Mouse (Mus musculus) gastrocnemius, postnatal 25 days (tissue): ENCODE measurements at regions not wholly inside any gene's neighbourhood (a gene's known extent, or its start where the extent isn't known, plus 50 kb on each side); places are given as distances from the start of the nearest gene placed in this dataset.

ENCODE experiments used
- DNase-seq: peaks from one replicate; pipeline ENCODE4 v3.0.0; 2022

DNA sequence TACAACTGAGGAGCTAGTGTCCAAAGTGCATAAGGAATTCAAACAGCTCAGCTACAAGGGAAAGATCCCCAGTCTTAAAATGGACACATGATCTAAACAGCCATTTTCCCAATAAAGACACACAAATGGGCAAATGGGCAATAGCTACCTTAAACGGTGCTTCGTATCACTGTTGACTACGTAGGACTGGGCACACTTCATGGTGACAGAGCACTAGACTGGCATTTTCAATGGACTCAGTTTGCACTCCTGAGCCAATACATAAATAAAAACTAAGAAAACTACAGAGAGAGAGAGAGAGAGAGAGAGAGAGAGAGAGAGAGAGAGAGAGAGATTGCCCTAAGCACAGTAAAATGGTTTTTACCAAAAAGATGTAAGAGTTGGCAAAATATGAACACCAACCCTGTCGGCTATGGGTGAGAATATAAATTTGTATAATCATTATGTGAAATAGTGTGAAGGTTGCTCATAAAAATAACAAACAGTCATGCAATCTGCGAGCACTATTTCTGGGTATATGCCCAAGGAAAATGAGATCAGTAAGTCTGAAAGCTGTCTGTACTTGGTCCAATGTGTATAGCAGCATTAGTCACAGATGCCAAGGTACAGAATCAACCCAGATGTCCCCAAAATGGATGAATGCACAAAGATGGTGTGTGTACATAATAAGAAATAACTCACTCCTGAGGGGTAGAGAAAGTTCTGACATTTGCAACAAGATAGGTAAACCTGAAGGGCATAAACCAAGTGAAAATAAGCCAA is 312.9 kb upstream of the Clec14a start:
- DNase-seq = no peak

GRCm38 (mm10) chr12:58569056-58569455 is 300.0 kb upstream of the Clec14a start:
- no peak for DNase-seq

- DNase-seq = no peak
Observed at GRCm38 (mm10) chr12:58560840-58561239, 291.8 kb upstream of the Clec14a start.

- DNase-seq = no peak
Observed at GRCm38 (mm10) chr12:58559833-58560232, 290.7 kb upstream of the Clec14a start.

GRCm38 (mm10) chr12:58557261-58557660 is 288.2 kb upstream of the Clec14a start:
- no peak for DNase-seq

DNA sequence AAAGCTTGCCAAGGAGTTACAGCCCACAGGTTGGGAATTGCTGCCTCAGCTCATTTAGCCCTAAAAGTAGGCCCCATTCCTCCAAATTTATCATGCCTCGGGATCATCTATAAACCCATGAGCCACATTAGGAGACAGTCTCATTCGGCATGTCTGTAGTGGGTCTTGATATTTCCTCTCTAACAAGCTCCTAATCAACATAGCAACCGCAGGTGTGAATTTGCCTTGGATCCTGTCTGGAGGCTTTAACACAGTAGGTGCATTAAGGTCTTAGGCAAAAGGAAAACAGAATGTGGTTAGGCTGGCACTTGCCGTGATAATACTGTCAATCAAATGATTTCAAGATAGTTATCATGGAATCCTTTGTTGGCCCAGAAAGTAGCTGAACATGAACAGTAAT is 287.7 kb upstream of the Clec14a start:
- no peak for DNase-seq

DNA sequence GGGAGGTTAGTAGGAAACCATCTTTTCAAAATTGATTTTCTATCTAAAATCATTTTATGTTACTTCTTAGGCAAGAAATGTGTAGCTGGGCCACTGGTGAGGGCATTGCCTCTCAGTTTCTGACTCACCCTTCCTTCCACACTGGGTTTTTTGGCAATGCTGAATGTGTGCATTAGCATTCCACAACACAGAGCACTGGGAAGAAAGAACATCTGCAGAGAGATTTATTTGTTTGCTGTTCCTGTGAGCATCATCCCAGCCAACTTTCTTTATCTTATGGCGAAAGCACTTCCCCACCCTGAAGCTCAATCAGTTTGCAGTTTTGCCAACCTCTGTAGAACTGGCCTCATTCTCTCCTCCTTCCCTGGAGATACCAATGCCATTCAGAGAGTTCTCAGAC is 287.0 kb upstream of the Clec14a start:
- peak; percentile 5 for DNase-seq

DNA sequence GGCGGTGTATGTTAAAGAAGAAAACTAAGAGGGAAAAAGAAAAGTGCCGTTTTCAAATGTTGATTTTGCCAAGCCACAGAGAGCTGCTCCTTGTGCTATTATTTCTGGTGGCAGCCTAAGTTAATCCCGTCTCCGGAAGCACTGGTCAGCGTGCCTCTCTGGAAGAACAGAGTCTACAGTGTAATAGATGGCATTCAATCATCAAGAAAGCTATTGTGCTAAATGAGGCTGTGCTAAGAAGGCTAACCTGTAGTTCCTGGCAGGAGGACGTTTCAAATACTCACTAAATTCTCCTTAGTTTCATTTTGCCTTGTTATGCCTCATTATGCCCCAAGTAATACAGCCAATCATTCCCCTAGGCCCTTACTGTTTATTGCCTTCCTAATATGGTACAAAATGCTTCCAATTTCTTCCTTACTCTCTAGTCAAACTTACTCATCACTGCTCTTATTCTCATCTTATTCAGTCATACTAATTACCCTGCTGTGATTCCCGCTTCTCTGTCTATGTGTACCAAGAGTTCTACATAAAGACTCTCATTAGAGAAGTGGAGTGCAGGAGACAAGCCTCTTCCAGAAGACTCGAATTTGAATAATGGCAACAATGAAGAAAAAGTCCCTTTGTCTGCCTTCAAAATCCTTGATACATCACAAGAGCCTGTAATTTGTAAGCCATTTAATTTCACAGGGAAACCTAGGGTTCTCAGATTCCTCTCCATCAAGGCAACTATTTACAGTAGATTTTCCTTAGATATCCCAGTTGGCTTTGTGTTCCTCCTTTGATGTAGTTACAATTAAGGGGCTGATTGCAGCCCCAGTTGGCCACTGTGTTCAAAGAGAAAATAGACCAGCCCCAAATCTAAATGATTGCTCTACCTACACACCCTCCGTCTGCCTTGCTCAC is 282.0 kb upstream of the Clec14a start:
- no peak for DNase-seq

GRCm38 (mm10) chr12:58545832-58546538 is 276.9 kb upstream of the Clec14a start:
- DNase-seq = no peak

- no peak for DNase-seq
Observed at GRCm38 (mm10) chr12:58544862-58545261, 275.8 kb upstream of the Clec14a start.

- peak; percentile 5 for DNase-seq
Observed at GRCm38 (mm10) chr12:58538305-58538719, 269.2 kb upstream of the Clec14a start.

DNA sequence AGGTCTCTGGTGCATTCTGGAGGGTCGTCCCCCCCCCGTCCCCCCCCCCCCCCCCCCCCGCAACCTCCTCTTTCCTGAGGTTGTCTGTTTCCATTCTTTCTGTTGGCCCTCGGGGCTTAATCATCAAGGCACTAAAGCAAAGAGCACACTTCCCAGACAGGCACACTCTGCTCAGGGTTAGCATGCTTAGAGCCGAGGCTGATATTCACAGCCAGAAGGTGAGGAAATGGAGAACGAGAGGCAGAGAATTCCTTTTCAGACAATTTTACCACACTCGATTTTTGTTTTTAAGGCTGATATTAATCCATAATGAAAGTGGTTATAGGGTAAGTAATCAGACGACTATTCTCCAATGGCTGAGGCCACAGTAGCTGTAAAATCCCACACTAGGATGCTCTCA is 268.7 kb upstream of the Clec14a start:
- no peak for DNase-seq

GRCm38 (mm10) chr12:58536381-58536992 is 267.4 kb upstream of the Clec14a start:
- no peak for DNase-seq

DNA sequence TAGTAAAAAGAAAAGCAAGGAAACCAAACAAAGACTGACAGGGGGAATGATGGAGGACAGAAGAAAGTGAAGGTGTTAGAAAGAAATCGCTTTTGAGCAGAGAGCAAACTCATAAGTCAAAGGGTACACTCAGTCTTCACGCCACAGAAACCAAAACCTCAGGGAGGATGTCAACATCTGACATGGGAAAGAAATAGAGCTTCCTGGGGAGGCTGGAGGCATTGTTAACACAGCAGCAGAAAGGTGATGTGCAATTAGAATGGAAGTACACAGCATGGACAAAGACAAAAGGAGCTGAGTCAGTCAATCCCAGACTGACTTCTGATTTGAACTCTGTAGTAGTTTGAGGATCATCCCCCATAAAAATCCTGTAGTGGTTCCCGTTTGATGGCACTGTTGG is 261.2 kb upstream of the Clec14a start:
- no peak for DNase-seq

- no peak for DNase-seq
Observed at GRCm38 (mm10) chr12:58516800-58517199, 247.7 kb upstream of the Clec14a start.

DNA sequence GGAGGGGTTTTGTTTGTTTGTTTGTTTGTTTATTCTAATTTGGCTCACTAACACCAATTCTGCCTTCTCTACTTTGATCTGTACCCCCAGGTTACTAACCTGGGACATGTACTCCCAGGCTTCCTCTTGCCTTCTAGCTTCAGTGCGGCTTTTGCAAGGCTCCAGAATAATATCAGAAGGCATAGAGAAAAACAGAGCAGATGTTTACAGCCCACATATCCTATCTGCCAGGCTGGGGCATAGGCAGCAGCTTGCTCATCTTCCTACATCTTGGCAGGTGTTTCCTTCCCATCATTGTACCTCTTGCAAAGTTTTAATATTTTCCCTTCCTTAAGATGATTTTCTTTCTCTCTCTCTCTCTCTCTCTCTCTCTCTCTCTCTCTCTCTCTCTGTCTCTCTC is 244.9 kb upstream of the Clec14a start:
- no peak for DNase-seq

GRCm38 (mm10) chr12:58512645-58513044 is 243.6 kb upstream of the Clec14a start:
- DNase-seq = no peak

- DNase-seq = no peak
Observed at GRCm38 (mm10) chr12:58504283-58504682, 235.2 kb upstream of the Clec14a start.

- DNase-seq = no peak
Observed at GRCm38 (mm10) chr12:58474181-58474580, 205.1 kb upstream of the Clec14a start.

DNA sequence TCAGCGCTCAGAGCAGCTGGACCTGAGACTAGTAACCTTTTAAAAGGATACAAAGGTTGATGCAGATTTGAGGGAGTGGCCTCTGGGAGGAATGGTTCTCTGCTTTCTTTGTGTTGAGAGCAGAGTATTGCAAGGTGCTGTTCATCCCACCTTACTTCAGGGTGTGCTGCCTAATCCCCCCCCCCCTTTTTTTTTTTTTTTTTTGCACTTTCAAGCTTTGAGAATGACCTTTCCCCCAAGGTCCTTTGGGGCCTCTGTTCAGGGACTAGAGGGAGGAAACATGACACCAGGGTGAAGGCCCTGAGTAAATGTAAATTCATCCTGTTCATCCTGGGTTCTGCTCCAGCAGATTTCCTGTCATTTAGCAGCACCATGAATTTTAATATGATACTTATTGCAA is 204.4 kb upstream of the Clec14a start:
- DNase-seq = no peak

DNA sequence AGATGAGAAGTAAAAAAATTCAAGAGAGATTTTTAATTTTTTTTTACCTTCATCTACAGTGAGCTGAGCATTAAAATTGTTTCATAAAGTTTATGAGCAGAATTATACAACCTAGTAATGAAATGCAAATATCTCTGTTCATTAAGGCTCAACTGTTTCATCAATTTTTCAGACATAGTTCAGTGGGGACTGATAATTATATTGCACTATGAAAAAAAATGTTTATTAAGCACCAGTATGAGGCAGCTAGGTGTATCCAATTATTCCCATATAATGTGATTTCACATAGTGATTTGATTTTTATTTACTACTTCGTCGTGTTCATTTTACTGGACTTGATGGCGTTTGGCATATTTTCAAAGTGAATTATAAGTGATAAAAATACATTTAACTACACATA is 191.4 kb upstream of the Clec14a start:
- DNase-seq = no peak

DNA sequence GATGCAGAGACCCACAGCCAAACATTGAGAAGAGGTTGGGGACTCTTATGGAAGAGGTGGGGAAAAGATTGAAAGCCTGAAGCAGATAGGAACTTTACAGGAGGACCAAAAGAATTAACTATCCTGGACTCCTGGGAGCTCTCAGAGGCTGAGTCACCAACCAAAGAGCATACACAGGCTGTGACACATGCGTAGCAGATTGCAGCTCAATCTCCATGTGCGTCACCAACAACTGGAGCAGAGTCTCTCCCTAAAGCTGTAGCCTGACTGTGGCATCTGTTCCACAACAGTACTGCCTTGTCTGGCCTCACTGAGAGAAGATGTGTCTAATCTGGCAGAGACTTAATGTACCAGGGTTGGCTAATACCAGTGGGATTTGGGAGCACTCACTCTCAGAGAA is 185.7 kb upstream of the Clec14a start:
- no peak for DNase-seq
